Comparison of ENCODE assay signal across 27 mouse cellular contexts in the genomic region with DNA sequence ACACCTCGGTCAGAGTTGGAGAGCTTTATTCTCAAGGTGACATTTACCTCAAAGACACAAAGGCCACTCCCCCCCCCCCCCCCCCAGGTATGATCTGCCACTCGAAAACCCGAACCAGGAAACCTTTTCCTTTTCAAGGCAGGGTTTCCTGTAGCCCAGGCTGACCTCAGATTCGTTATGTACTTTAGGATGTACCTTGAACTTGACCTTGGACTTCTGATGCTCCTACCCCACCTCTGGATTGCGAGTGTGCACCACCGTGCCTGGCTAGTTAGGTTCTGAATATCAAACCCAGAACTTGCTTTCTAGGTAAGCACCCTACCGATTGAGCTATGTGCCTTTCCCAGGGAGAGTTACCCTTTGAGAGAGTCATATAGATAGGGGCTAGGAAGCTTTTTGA.
DNase-seq lines count a peak whose midpoint lies in the region; ATAC-seq lines count a peak whose summit lies in the region.
"Had no signal": no experiment of that assay in that cellular context is flagged by ENCODE, and none has a peak within 500 bp of the region (broad histone marks: within the 10 kb centered on the region; RNA-seq: fewer than 3 reads in every experiment).

No protein-coding gene starts in this region.

- H3K36me3 ChIP-seq in kidney, embryonic 15.5 days = no peaks in the 10 kb centered on the region
- no peaks in the 10 kb centered on the region for H3K36me3 ChIP-seq in intestine, embryonic 15.5 days
- H3K36me3 ChIP-seq in liver, embryonic 16.5 days (ENCODE audit: control insufficient read depth, insufficient read depth) = no peaks in the 10 kb centered on the region
- H3K36me3 ChIP-seq: embryonic facial prominence, embryonic 13.5 days; hindbrain, embryonic 12.5 days; limb, embryonic 12.5 days; liver, embryonic 15.5 days; midbrain, embryonic 12.5 days had no signal

- no peaks in the 10 kb centered on the region for H3K9me3 ChIP-seq in kidney, embryonic 15.5 days (replicated peaks)
- no peaks in the 10 kb centered on the region for H3K9me3 ChIP-seq in intestine, embryonic 15.5 days
- H3K9me3 ChIP-seq in liver, embryonic 16.5 days (replicated peaks; ENCODE audit: control insufficient read depth, low read length) = no peaks in the 10 kb centered on the region
- H3K9me3 ChIP-seq: embryonic facial prominence, embryonic 13.5 days; hindbrain, embryonic 12.5 days; limb, embryonic 12.5 days; liver, embryonic 15.5 days; midbrain, embryonic 12.5 days had no signal

- 0 out of 2 replicates have a peak overlapping the region, but pooled peaks have one; percentile 18 for H3K27ac ChIP-seq in kidney, embryonic 15.5 days
- H3K27ac ChIP-seq in intestine, embryonic 15.5 days = no peak overlapping the region
- H3K27ac ChIP-seq in liver, embryonic 16.5 days (ENCODE audit: low read length) = no peak overlapping the region
- H3K27ac ChIP-seq: embryonic facial prominence, embryonic 13.5 days; hindbrain, embryonic 12.5 days; hindbrain, postnatal 0 days; kidney, postnatal 0 days; left cerebral cortex, adult 2 months; midbrain, embryonic 12.5 days had no signal

- no peak overlapping the region for H3K9ac ChIP-seq in kidney, embryonic 15.5 days
- no peak overlapping the region for H3K9ac ChIP-seq in intestine, embryonic 15.5 days
- H3K9ac ChIP-seq in liver, embryonic 16.5 days (ENCODE audit: low read depth, low read length) = no peak overlapping the region
- H3K9ac ChIP-seq: forebrain, postnatal 0 days; limb, embryonic 12.5 days; liver, embryonic 15.5 days; midbrain, embryonic 12.5 days had no signal

- no peak overlapping the region for H3K4me3 ChIP-seq in kidney, embryonic 15.5 days (replicated peaks)
- H3K4me3 ChIP-seq in intestine, embryonic 15.5 days (replicated peaks) = no peak overlapping the region
- no peak overlapping the region for H3K4me3 ChIP-seq in liver, embryonic 16.5 days (ENCODE audit: low read depth, low read length)
- H3K4me3 ChIP-seq: embryonic facial prominence, embryonic 13.5 days; erythroblast, embryonic 14.5 days; hindbrain, embryonic 12.5 days; left cerebral cortex, adult 2 months; limb, embryonic 12.5 days; liver, embryonic 15.5 days; megakaryocyte, embryonic 14.5 days; midbrain, embryonic 12.5 days had no signal

- H3K4me2 ChIP-seq in kidney, embryonic 15.5 days = no peak overlapping the region
- H3K4me2 ChIP-seq in intestine, embryonic 15.5 days (replicated peaks) = peak overlapping the region; percentile 39; the same call in 1 of the 2 replicates
- no peak overlapping the region for H3K4me2 ChIP-seq in liver, embryonic 16.5 days (ENCODE audit: low read depth, low read length)
- H3K4me2 ChIP-seq: embryonic facial prominence, embryonic 13.5 days; heart, embryonic 11.5 days; hindbrain, embryonic 12.5 days; limb, embryonic 12.5 days; midbrain, embryonic 12.5 days had no signal

- H3K27me3 ChIP-seq in kidney, embryonic 15.5 days = peaks cover 29% of the 10 kb centered on the region
- peaks cover 16% of the 10 kb centered on the region for H3K27me3 ChIP-seq in intestine, embryonic 15.5 days (replicated peaks)
- peaks cover 13% of the 10 kb centered on the region for H3K27me3 ChIP-seq in liver, embryonic 16.5 days (ENCODE audit: control insufficient read depth, insufficient read depth, low read depth, low read length)

- WGBS in kidney, embryonic 15.5 days = 68% methylated on average over 7 of the region's 7 CpGs
- whole genome bisulfite sequencing in intestine, embryonic 15.5 days = 58% methylated on average over 7 of the region's 7 CpGs
- 50% methylated on average over 7 of the region's 7 CpGs for WGBS in liver, embryonic 16.5 days (ENCODE audit: insufficient replicate concordance)

- H3K4me1 ChIP-seq in kidney, embryonic 15.5 days = peaks cover 30% of the 10 kb centered on the region
- peaks cover 20% of the 10 kb centered on the region for H3K4me1 ChIP-seq in intestine, embryonic 15.5 days (replicated peaks)
- peaks cover 2% of the 10 kb centered on the region; the same call in 1 of the 2 replicates for H3K4me1 ChIP-seq in liver, embryonic 16.5 days (ENCODE audit: control insufficient read depth, low read depth, low read length)

- no peak for DNase-seq in kidney, postnatal 25 days
- DNase-seq in R1 (ENCODE audit: low read depth, low spot score) = peak; percentile 67
- DNase-seq in urinary bladder, postnatal 10 days (ENCODE audit: low spot score) = no peak
- DNase-seq: cerebellum, adult 11 months; cerebellum, adult 9-10 months; embryo, embryonic 11 days; forebrain, postnatal 0 days; heart, postnatal 36 days; retina, postnatal 1 day; right cerebral cortex, postnatal 14 days; thymus, postnatal 25 days had no signal

- no peak for ATAC-seq in kidney, embryonic 15.5 days (replicated peaks; ENCODE audit: low FRiP score)
- peak; percentile 13; the same call in 1 of the 2 replicates for ATAC-seq in intestine, embryonic 15.5 days
- ATAC-seq in liver, embryonic 16.5 days (ENCODE audit: low read depth) = peak; percentile 49; the same call in 1 of the 2 replicates
- no peak for ATAC-seq in megakaryocyte, adult 5-6 weeks (ENCODE audit: poor library complexity, severe bottlenecking)
- ATAC-seq: CD4-positive, CD25-positive, alpha-beta regulatory T cell, adult 4 months; forebrain, postnatal 0 days; hindbrain, postnatal 0 days had no signal

Comparison
In these comparisons a context has a peak if more than half of its experiments do, and no peak if none do; other contexts are left out.
1. ATAC-seq: peak in intestine, embryonic 15.5 days (single experiment) and liver, embryonic 16.5 days (single experiment); none in kidney, embryonic 15.5 days (single experiment) and megakaryocyte, adult 5-6 weeks (single experiment).